Mouse (Mus musculus): Measurements from ENCODE around the gene Peli2. TPM values are rescaled to one million over a fixed set of nuclear protein-coding genes. Genes with fewer than 3 reads are reported as not detected.

Peli2 gene
- total RNA-seq, 2 experiments from 2014 or later: 14.0 to 17.0 TPM

- no peak for DNase-seq
- intact Hi-C loops (cut with DNase I): no loop called here
These were observed 54.5 kb downstream of the Peli2 start for GRCm38 (mm10) chr14:48175115-48175514.

- DNase-seq: no peak
- intact Hi-C loops (cut with DNase I): no loop called here
These were observed 57.8 kb downstream of the Peli2 start for GRCm38 (mm10) chr14:48178304-48178995.

GRCm38 (mm10) chr14:48179021-48179420 is 58.4 kb downstream of the Peli2 start:
- intact Hi-C loops (cut with DNase I): no loop called here
- DNase-seq: no peak

- DNase-seq: no peak
- intact Hi-C loops (cut with DNase I): no loop called here
These were observed 65.7 kb downstream of the Peli2 start for GRCm38 (mm10) chr14:48186302-48186701.

- intact Hi-C loops (cut with DNase I): no loop called here
- DNase-seq: no peak
These were observed 66.5 kb downstream of the Peli2 start for GRCm38 (mm10) chr14:48187100-48187499.

- no peak for DNase-seq
- intact Hi-C loops (cut with DNase I): no loop called here
These were observed 68.7 kb downstream of the Peli2 start for GRCm38 (mm10) chr14:48189330-48189729.

GRCm38 (mm10) chr14:48190946-48191345 is 70.3 kb downstream of the Peli2 start:
- intact Hi-C loops (cut with DNase I): no loop called here

GRCm38 (mm10) chr14:48191925-48192324 is 71.3 kb downstream of the Peli2 start:
- peak; percentile 28 to 47 for DNase-seq
- intact Hi-C loops (cut with DNase I): no loop called here

More at GRCm38 (mm10) chr14:48190946-48191345, 70.3 kb downstream of the Peli2 start:
- no peak for DNase-seq

- no peak for DNase-seq
- intact Hi-C loops (cut with DNase I): no loop called here
These were observed 76.2 kb downstream of the Peli2 start for GRCm38 (mm10) chr14:48196804-48197203.

GRCm38 (mm10) chr14:48197287-48197686 is 76.7 kb downstream of the Peli2 start:
- intact Hi-C loops (cut with DNase I): no loop called here
- DNase-seq: no peak

- no peak for DNase-seq
- intact Hi-C loops (cut with DNase I): no loop called here
These were observed 77.7 kb downstream of the Peli2 start for GRCm38 (mm10) chr14:48198190-48198954.

GRCm38 (mm10) chr14:48198957-48199356 is 78.3 kb downstream of the Peli2 start:
- DNase-seq: no peak
- intact Hi-C loops (cut with DNase I): no loop called here

GRCm38 (mm10) chr14:48199506-48199905 is 78.9 kb downstream of the Peli2 start:
- intact Hi-C loops (cut with DNase I): no loop called here
- no peak for DNase-seq

- intact Hi-C loops (cut with DNase I): no loop called here
- DNase-seq: no peak
These were observed 79.7 kb downstream of the Peli2 start for GRCm38 (mm10) chr14:48200291-48200690.

GRCm38 (mm10) chr14:48200788-48201187 is 80.2 kb downstream of the Peli2 start:
- DNase-seq: no peak
- intact Hi-C loops (cut with DNase I): no loop called here

- DNase-seq: no peak
- intact Hi-C loops (cut with DNase I): no loop called here
These were observed 80.8 kb downstream of the Peli2 start for GRCm38 (mm10) chr14:48201403-48201802.

- no peak for DNase-seq
- intact Hi-C loops (cut with DNase I): no loop called here
These were observed 81.7 kb downstream of the Peli2 start for GRCm38 (mm10) chr14:48202096-48203036.

GRCm38 (mm10) chr14:48205044-48205443 is 84.4 kb downstream of the Peli2 start:
- no peak for DNase-seq
- intact Hi-C loops (cut with DNase I): no loop called here

GRCm38 (mm10) chr14:48205635-48206034 is 85.0 kb downstream of the Peli2 start:
- DNase-seq: no peak
- intact Hi-C loops (cut with DNase I): no loop called here

GRCm38 (mm10) chr14:48207119-48207518 is 86.5 kb downstream of the Peli2 start:
- intact Hi-C loops (cut with DNase I): no loop called here
- DNase-seq: no peak

All from gastrocnemius, postnatal 36 days (tissue).